Mouse (Mus musculus): ENCODE data around the gene Dpt.
"Not testable (repeated sequence)": the region's sequence is repeated elsewhere in the genome, so short reads cannot be mapped to it uniquely, and the experiment has no call there.

Dpt gene

GRCm38 (mm10) chr1:164817331-164817730, 20.9 kb downstream of the Dpt start:
- in situ Hi-C loops (cut with MboI, MseI) = loop anchor here (10.0 kb wide), 1 partner anchor 1413 kb away; the partner anchor contains the start of gene Gorab

GRCm38 (mm10) chr1:164821307-164821706, 24.9 kb downstream of the Dpt start:
- in situ Hi-C loops (cut with MboI, MseI) = loop anchor here (10.0 kb wide), 1 partner anchor 497 kb away; no protein-coding TSS in a partner anchor

- in situ Hi-C loops (cut with MboI, MseI) = loop anchor here (10.0 kb wide), 1 partner anchor 497 kb away; no protein-coding TSS in a partner anchor
These were observed 25.4 kb downstream of the Dpt start for GRCm38 (mm10) chr1:164821821-164822220.

- in situ Hi-C loops (cut with MboI, MseI) = loop anchor here (10.0 kb wide), 1 partner anchor 497 kb away; no protein-coding TSS in a partner anchor
These were observed 25.8 kb downstream of the Dpt start for GRCm38 (mm10) chr1:164822268-164822667.

GRCm38 (mm10) chr1:164824896-164825295, 28.5 kb downstream of the Dpt start:
- in situ Hi-C loops (cut with MboI, MseI) = loop anchor here (10.0 kb wide), 1 partner anchor 500 kb away; no protein-coding TSS in a partner anchor

- in situ Hi-C loops (cut with MboI, MseI) = loop anchor here (10.0 kb wide), 1 partner anchor 505 kb away; no protein-coding TSS in a partner anchor
These were observed 33.4 kb downstream of the Dpt start for GRCm38 (mm10) chr1:164829881-164830280.

- in situ Hi-C loops (cut with MboI, MseI) = no loop called here
These were observed 36.0 kb downstream of the Dpt start for GRCm38 (mm10) chr1:164832459-164832858.

GRCm38 (mm10) chr1:164848616-164849265, 52.3 kb downstream of the Dpt start:
- in situ Hi-C loops (cut with MboI, MseI) = no loop called here

GRCm38 (mm10) chr1:164855700-164856099, 59.3 kb downstream of the Dpt start:
- in situ Hi-C loops (cut with MboI, MseI) = not testable (repeated sequence)

- in situ Hi-C loops (cut with MboI, MseI) = no loop called here
These were observed 63.5 kb downstream of the Dpt start for GRCm38 (mm10) chr1:164859952-164860351.

GRCm38 (mm10) chr1:164860782-164861181, 64.3 kb downstream of the Dpt start:
- in situ Hi-C loops (cut with MboI, MseI) = no loop called here

GRCm38 (mm10) chr1:164861501-164861900, 65.1 kb downstream of the Dpt start:
- in situ Hi-C loops (cut with MboI, MseI) = no loop called here

- in situ Hi-C loops (cut with MboI, MseI) = no loop called here
These were observed 66.8 kb downstream of the Dpt start for GRCm38 (mm10) chr1:164862946-164863883.

- in situ Hi-C loops (cut with MboI, MseI) = no loop called here
These were observed 68.2 kb downstream of the Dpt start for GRCm38 (mm10) chr1:164864666-164865065.

- in situ Hi-C loops (cut with MboI, MseI) = no loop called here
These were observed 74.2 kb downstream of the Dpt start for GRCm38 (mm10) chr1:164870694-164871093.

All from T-helper 1 cell (primary cell).